Mouse (Mus musculus) frontal cortex, adult (tissue): ENCODE measurements at regions not wholly inside any gene's neighbourhood (a gene's known extent, or its start where the extent isn't known, plus 50 kb on each side); places are given as distances from the start of the nearest gene placed in this dataset.

Experiments
- ATAC-seq: cut with Nextera tagmentation; 2 replicates; pipeline ENCODE4 v1.9.2; 2017; ENCODE audit warnings: mild to moderate bottlenecking, moderate library complexity, mixed read lengths; ENCODE audit not compliant: low TSS enrichment

- ATAC-seq: peak; percentile 88
These were observed 200.5 kb downstream of the Rab11fip2 start for GRCm38 (mm10) chr19:59742946-59743345.

GRCm38 (mm10) chr19:59761218-59761617 lies 182.2 kb downstream of the Rab11fip2 start:
- ATAC-seq: no peak

GRCm38 (mm10) chr19:59784401-59785046 lies 158.9 kb downstream of the Rab11fip2 start:
- peak; percentile 64 for ATAC-seq

GRCm38 (mm10) chr19:59831304-59831703 lies 112.2 kb downstream of the Rab11fip2 start:
- no peak for ATAC-seq

GRCm38 (mm10) chr19:59837138-59837537 lies 106.3 kb downstream of the Rab11fip2 start:
- ATAC-seq: no peak

GRCm38 (mm10) chr19:59837628-59838027 lies 105.8 kb downstream of the Rab11fip2 start:
- no peak for ATAC-seq

GRCm38 (mm10) chr19:59844270-59844669 lies 99.2 kb downstream of the Rab11fip2 start:
- no peak for ATAC-seq

GRCm38 (mm10) chr19:59846807-59847206 lies 96.6 kb downstream of the Rab11fip2 start:
- no peak for ATAC-seq

- ATAC-seq: no peak
These were observed 92.8 kb downstream of the Rab11fip2 start for GRCm38 (mm10) chr19:59850696-59851095.

- no peak for ATAC-seq
These were observed 91.3 kb downstream of the Rab11fip2 start for GRCm38 (mm10) chr19:59852011-59852738.
